In the genomic region with DNA sequence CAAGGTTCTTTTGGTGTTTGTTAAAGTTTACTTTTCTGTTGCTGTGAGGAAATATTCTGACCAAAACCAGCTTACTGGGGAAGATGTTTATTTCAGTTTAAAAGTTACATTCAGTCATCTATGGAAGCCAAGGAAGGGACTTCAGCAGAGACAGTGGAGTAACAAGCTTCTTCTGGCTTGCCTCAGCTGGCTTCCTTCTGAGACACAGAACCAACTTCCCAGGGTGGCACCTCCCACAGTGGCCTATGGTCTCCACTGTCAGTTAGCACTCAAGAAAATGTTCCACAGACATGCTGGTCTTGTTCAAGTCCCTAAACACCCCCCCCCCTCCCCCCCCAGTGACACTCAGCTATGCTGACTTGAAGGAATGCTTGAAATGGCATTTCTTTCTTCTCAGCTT, we compare ENCODE assay signal across 21 mouse cellular contexts. TPM values are rescaled to one million over a fixed set of nuclear protein-coding genes. Genes with fewer than 3 reads are reported as not detected.
A peak's percentile ranks its signal among the peaks of the same experiment; 100 is the strongest.
DNase-seq lines count a peak whose midpoint lies in the region; ATAC-seq and TF ChIP-seq lines count a peak whose summit lies in the region.
"Had no signal": no experiment of that assay in that cellular context is flagged by ENCODE, and none has a peak within 500 bp of the region (broad histone marks: within the 10 kb centered on the region; RNA-seq: fewer than 3 reads in every experiment).

No protein-coding gene starts in this region.

- no peak overlapping the region for H3K4me2 ChIP-seq in lung, postnatal 0 days (replicated peaks; ENCODE audit: low read depth, low read length)
- H3K4me2 ChIP-seq: heart, embryonic 12.5 days; limb, embryonic 13.5 days; midbrain, embryonic 12.5 days had no signal

- DNase-seq in ZHBTc4 (ENCODE audit: low read depth, low spot score), result peak; percentile 35
- peak; percentile 81 for DNase-seq in lung, postnatal 0 days (ENCODE audit: low spot score)
- peak; percentile 16 for DNase-seq in mesoderm, embryonic 11.5 days (ENCODE audit: low read depth, low spot score)
- DNase-seq in right cerebral cortex, postnatal 4 days, result no peak
- DNase-seq in heart, adult 8-10 months (ENCODE audit: low spot score), result no peak
- DNase-seq: adrenal gland, postnatal 10 days; cerebellum, adult 9-10 months; gastrocnemius, postnatal 10 days; heart, postnatal 10 days; kidney, postnatal 10 days had no signal

- TF ChIP-seq CTCF in lung, postnatal 0 days (IDR thresholded peaks at IDR 0.05), result no peak

- H3K9ac ChIP-seq in lung, postnatal 0 days (replicated peaks; ENCODE audit: low read depth), result no peak overlapping the region
- H3K9ac ChIP-seq: heart, embryonic 12.5 days; limb, embryonic 13.5 days; liver, embryonic 14.5 days; midbrain, embryonic 12.5 days had no signal

- no peak overlapping the region for H3K4me3 ChIP-seq in lung, postnatal 0 days (ENCODE audit: low read depth, low read length)
- H3K4me3 ChIP-seq: heart, embryonic 12.5 days; hindbrain, embryonic 10.5 days; limb, embryonic 13.5 days; midbrain, embryonic 12.5 days had no signal

- no peaks in the 10 kb centered on the region for H3K9me3 ChIP-seq in lung, postnatal 0 days (ENCODE audit: low read length)
- H3K9me3 ChIP-seq: heart, embryonic 12.5 days; hindbrain, embryonic 10.5 days; limb, embryonic 13.5 days had no signal

- H3K36me3 ChIP-seq in lung, postnatal 0 days (ENCODE audit: insufficient read depth, low read length), result no peaks in the 10 kb centered on the region
- H3K36me3 ChIP-seq: heart, embryonic 12.5 days; limb, embryonic 13.5 days; midbrain, embryonic 12.5 days had no signal

- no peak for TF ChIP-seq EP300 in lung, postnatal 0 days (IDR thresholded peaks at IDR 0.05)

- no peaks in the 10 kb centered on the region for H3K4me1 ChIP-seq in lung, postnatal 0 days (ENCODE audit: insufficient read depth, low read depth, low read length)
- H3K4me1 ChIP-seq: hindbrain, embryonic 10.5 days; limb, embryonic 13.5 days; midbrain, embryonic 12.5 days had no signal

- ATAC-seq in CD4-positive, CD25-positive, alpha-beta regulatory T cell, adult 4 months, result peak; percentile 44
- ATAC-seq in lung, postnatal 0 days, result peak; percentile 92
- ATAC-seq in cerebellum, adult (ENCODE audit: insufficient number of reproducible peaks, low FRiP score, low TSS enrichment), result no peak
- ATAC-seq: forebrain, embryonic 16.5 days; hindbrain, embryonic 16.5 days; intestine, postnatal 0 days had no signal

- no peaks in the 10 kb centered on the region for H3K27me3 ChIP-seq in lung, postnatal 0 days (replicated peaks; ENCODE audit: insufficient read depth, low read length)
- H3K27me3 ChIP-seq: heart, embryonic 12.5 days; limb, embryonic 13.5 days; midbrain, embryonic 12.5 days; Patski had no signal

- no peak overlapping the region for H3K27ac ChIP-seq in lung, postnatal 0 days (ENCODE audit: low read length)
- H3K27ac ChIP-seq: hindbrain, embryonic 10.5 days; limb, embryonic 13.5 days; liver, embryonic 14.5 days; midbrain, embryonic 12.5 days had no signal

RNA-seq across cellular contexts. Expression of gene Epc2, which starts 30.9 kb away (rescaled TPM):
- 10 to 100 TPM; 11.0 to 12.5 TPM for polyA plus RNA-seq in CD4-positive, CD25-positive, alpha-beta regulatory T cell, adult 4 months (2017; shearing (Covaris generic))
- polyA plus RNA-seq in lung, postnatal 0 days (2015; fragmentation: Nextera tagmentation; extraction: Ambion mirVana), result 4.9 and 5.8 TPM in 2 replicates
- 10 to 100 TPM; 16.7 to 20.3 (median 17.8) TPM for total RNA-seq in heart, adult 8-10 months (2022)

Comparison
In these comparisons a context has a peak if more than half of its experiments do, and no peak if none do; other contexts are left out.
1. DNase-seq: peak in ZHBTc4 (single experiment), lung, postnatal 0 days (single experiment) and mesoderm, embryonic 11.5 days (single experiment); none in right cerebral cortex, postnatal 4 days (single experiment) and heart, adult 8-10 months (single experiment).